Mouse (Mus musculus) kidney, embryonic 16.5 days (tissue): ENCODE measurements around the gene Cym. TPM values are rescaled to one million over a fixed set of nuclear protein-coding genes. Genes with fewer than 3 reads are reported as not detected.
A peak's percentile ranks its signal among the peaks of the same experiment; 100 is the strongest.

ENCODE experiments used
- ATAC-seq: fragments of 200-750 bp; cut with Nextera tagmentation; 2 replicates; pipeline ENCODE4 v1.8.0; 2017; ENCODE audit warnings: moderate TSS enrichment; ENCODE audit not compliant: low FRiP score, low TSS enrichment
- H3K27ac ChIP-seq: fragments of 300-500 bp; sonication (generic); 2 replicates; pipeline ENCODE4 v1.5.1; 2014; ENCODE audit warnings: low read length
- H3K27me3 ChIP-seq: fragments of 300-500 bp; sonication (generic); 2 replicates; pipeline ENCODE4 v1.6.1; 2014; ENCODE audit warnings: low read length, control low read depth, mixed read lengths; ENCODE audit not compliant: insufficient read depth
- H3K36me3 ChIP-seq: fragments of 300-500 bp; sonication (generic); 2 replicates; pipeline ENCODE4 v1.6.1; 2014; ENCODE audit warnings: low read length, control low read depth, mixed read lengths; ENCODE audit not compliant: insufficient read depth
- H3K4me1 ChIP-seq: fragments of 300-500 bp; sonication (generic); 2 replicates; pipeline ENCODE4 v1.6.1; 2014; ENCODE audit warnings: low read length, control low read depth, mixed read lengths; ENCODE audit not compliant: insufficient read depth
- H3K4me2 ChIP-seq: fragments of 300-500 bp; sonication (generic); replicated peaks from 2 replicates; pipeline ENCODE4 v1.6.1; 2014; ENCODE audit warnings: low read depth, low read length
- H3K4me3 ChIP-seq: fragments of 300-500 bp; sonication (generic); 2 replicates; pipeline ENCODE4 v1.5.1; 2014; ENCODE audit warnings: mild to moderate bottlenecking, low read length
- H3K9ac ChIP-seq: fragments of 300-500 bp; sonication (generic); replicated peaks from 2 replicates; pipeline ENCODE4 v1.6.1; 2014; ENCODE audit warnings: low read length
- H3K9me3 ChIP-seq: fragments of 300-500 bp; sonication (generic); 2 replicates; pipeline ENCODE4 v1.6.1; 2016; ENCODE audit warnings: low read length, control low read depth
- WGBS: fragments of 180-500 bp; shearing (Covaris S2); extraction: QIAGEN DNeasy Blood & Tissue Kit; methylation state at CpG from one replicate; pipeline ENCODE4 v1.1.7; 2014; 5-methylcytosine and 5-hydroxymethylcytosine counted together
- polyA plus RNA-seq: library from polyadenylated mRNA; unstranded; fragments of >200 nt; fragmentation: Nextera tagmentation; extraction: Ambion mirVana; gene quantifications from 2 replicates; pipeline ENCODE4 v1.2.1, GENCODE M21; 2015

Cym gene
- polyA plus RNA-seq, 1 experiment from 2014 or later = 0.89 TPM

DNA sequence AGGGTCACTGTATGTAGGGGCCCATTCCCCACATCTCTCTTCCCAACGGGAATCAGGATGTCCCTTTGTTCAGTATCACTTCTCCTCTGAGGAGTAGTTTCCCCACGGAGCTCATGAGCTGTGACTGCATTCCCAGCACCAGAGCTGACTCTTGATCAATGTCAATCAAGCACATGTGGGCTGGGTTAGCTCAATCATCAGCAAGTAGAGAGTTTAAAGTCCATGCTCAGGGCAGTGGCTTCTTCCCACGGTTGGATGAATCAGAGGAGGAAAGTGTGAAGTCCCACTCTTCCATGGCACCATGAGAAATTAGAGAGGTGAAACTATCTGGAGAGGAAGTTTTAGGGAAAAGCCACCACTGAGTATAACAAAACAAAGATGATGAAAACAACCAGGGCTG is 27.5 kb upstream of the Cym start:
- 44% methylated on average over 3 of the region's 3 CpGs for WGBS
- Histone ChIP-seq H3K4me3 (no peak overlapping the region), H3K4me1 (no peaks in the 10 kb centered on the region), H3K9ac (no peak overlapping the region), H3K4me2 (no peak overlapping the region), H3K36me3 (no peaks in the 10 kb centered on the region), H3K9me3 (no peaks in the 10 kb centered on the region), H3K27me3 (no peaks in the 10 kb centered on the region), H3K27ac (no peak overlapping the region)
- no peak for ATAC-seq

GRCm38 (mm10) chr3:107246876-107247275 is 25.3 kb upstream of the Cym start:
- no peak overlapping the region for H3K4me2 ChIP-seq
- no peak overlapping the region for H3K27ac ChIP-seq
- 75% methylated on average over 6 of the region's 6 CpGs for WGBS
- no peak for ATAC-seq
- no peaks in the 10 kb centered on the region for H3K9me3 ChIP-seq
- H3K4me3 ChIP-seq = no peak overlapping the region
- no peaks in the 10 kb centered on the region for H3K36me3 ChIP-seq
- no peaks in the 10 kb centered on the region for H3K27me3 ChIP-seq
- no peak overlapping the region for H3K9ac ChIP-seq
- H3K4me1 ChIP-seq = no peaks in the 10 kb centered on the region

DNA sequence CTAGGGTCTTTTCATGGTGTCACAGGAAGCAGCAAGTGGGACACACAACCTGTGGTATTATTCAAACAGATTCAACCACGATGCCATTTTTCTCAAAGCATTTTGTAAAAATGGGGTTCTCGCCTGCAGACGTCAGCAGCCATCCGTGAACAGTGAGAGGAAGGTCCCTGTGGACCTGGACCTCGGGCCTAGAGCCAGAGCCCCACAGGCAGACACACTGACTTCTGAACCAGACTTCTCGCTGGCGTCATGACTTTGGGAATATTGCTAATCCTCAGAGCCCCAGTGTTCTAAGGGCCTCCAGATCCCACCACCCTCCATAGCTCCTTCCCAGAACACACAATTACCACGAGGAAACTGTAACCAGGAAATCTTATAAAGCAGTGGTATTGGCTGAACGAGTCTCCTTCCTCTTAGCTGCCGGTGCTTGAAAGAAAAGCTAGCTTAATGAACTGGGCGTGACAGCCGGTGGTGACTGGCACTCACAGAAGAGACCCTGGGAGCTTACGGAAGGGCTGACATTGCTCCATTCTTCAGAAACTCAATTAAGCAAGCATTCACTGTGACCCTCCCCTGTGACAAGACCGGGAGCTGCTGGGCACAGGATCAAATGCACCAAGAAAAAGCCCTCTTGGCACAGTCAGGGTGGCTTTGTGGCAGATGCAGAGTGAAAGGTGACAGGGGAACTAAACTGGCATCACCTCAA is 20.0 kb upstream of the Cym start:
- 50% methylated on average over 14 of the region's 14 CpGs for WGBS
- Histone ChIP-seq H3K27me3 (no peaks in the 10 kb centered on the region), H3K4me3 (no peak overlapping the region), H3K36me3 (no peaks in the 10 kb centered on the region), H3K4me1 (no peaks in the 10 kb centered on the region), H3K9me3 (no peaks in the 10 kb centered on the region), H3K27ac (no peak overlapping the region), H3K9ac (no peak overlapping the region), H3K4me2 (no peak overlapping the region)
- no peak for ATAC-seq

DNA sequence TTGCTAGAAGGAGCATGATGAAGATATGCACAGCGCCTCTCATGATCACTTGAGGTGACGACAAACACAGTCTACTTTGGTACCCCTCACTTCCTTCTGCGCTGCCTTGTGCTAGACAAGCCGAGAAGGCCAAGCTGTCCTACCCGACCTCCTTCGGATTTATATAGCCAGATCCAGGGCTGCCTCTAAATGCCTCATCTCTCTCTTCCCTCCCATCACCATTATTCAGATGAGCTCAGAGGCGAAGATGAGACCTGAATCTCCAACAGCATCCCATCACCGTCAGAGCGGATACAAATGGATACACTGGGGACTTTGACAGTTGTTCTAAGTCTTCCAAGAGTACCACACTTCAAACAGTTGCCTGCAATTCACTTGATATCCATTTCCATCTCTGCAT is 18.1 kb upstream of the Cym start, which contains the start of gene Prok1:
Prok1 (minus strand) TSS at position 101 of the 400 bp plus-strand sequence.
- no peak within 1 kb of the TSS for H3K9ac ChIP-seq
- H3K27me3 ChIP-seq = no peaks in the 10 kb centered on the region
- H3K36me3 ChIP-seq = no peaks in the 10 kb centered on the region
- ATAC-seq = no peak
- 89% methylated on average over 9 of the region's 9 CpGs for WGBS
- no peak within 1 kb of the TSS for H3K4me2 ChIP-seq
- no peaks in the 10 kb centered on the region for H3K9me3 ChIP-seq
- H3K4me3 ChIP-seq = no peak within 1 kb of the TSS
- no peak within 1 kb of the TSS for H3K27ac ChIP-seq
- H3K4me1 ChIP-seq = no peaks in the 10 kb centered on the region

- H3K4me3 ChIP-seq = no peak overlapping the region
- H3K4me1 ChIP-seq = no peaks in the 10 kb centered on the region
- no peaks in the 10 kb centered on the region for H3K27me3 ChIP-seq
- ATAC-seq = no peak
- H3K4me2 ChIP-seq = no peak overlapping the region
- 87% methylated on average over 8 of the region's 8 CpGs for WGBS
- no peak overlapping the region for H3K9ac ChIP-seq
- H3K36me3 ChIP-seq = no peaks in the 10 kb centered on the region
- no peak overlapping the region for H3K27ac ChIP-seq
- no peaks in the 10 kb centered on the region for H3K9me3 ChIP-seq
Observed at GRCm38 (mm10) chr3:107238471-107238980, 17.0 kb upstream of the Cym start.

GRCm38 (mm10) chr3:107238051-107238450 is 16.5 kb upstream of the Cym start:
- WGBS = 52% methylated on average over 2 of the region's 2 CpGs
- Histone ChIP-seq H3K4me3 (no peak overlapping the region), H3K27me3 (no peaks in the 10 kb centered on the region), H3K27ac (no peak overlapping the region), H3K4me1 (no peaks in the 10 kb centered on the region), H3K36me3 (no peaks in the 10 kb centered on the region), H3K9me3 (no peaks in the 10 kb centered on the region), H3K9ac (no peak overlapping the region), H3K4me2 (no peak overlapping the region)
- ATAC-seq = no peak

GRCm38 (mm10) chr3:107233945-107234344 is 12.4 kb upstream of the Cym start:
- Histone ChIP-seq H3K4me1 (peaks cover 3% of the 10 kb centered on the region; the same call in 1 of the 2 replicates), H3K4me3 (no peak overlapping the region), H3K4me2 (no peak overlapping the region), H3K27me3 (no peaks in the 10 kb centered on the region), H3K9me3 (no peaks in the 10 kb centered on the region), H3K9ac (no peak overlapping the region), H3K36me3 (no peaks in the 10 kb centered on the region), H3K27ac (no peak overlapping the region)
- ATAC-seq = no peak
- WGBS = 30% methylated on average over 2 of the region's 2 CpGs

- H3K4me2 ChIP-seq = no peak overlapping the region; the same call in 1 of the 2 replicates
Observed at GRCm38 (mm10) chr3:107233351-107233813, 11.8 kb upstream of the Cym start.

DNA sequence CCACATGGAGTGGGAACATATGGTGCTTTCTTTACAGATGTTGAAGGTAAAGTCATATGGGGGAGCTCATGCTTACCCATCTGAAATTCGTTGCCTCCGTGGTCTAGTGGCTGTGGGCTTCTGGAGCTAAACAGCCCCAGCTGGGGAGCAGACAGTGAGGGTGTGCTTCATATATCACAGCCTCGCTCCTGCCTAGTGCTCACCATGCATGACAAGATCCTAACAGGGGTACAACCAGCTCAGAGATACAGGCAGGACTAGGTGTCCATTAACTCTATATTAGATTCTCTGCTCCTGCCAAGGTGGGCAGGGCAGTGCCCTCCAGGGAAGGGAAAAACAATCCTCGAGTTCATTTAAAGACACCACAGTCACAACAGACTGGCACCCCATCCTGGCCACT is 9.7 kb upstream of the Cym start:
- ATAC-seq = peak; percentile 60; the same call in 1 of the 2 replicates
- Histone ChIP-seq H3K27me3 (no peaks in the 10 kb centered on the region), H3K4me3 (no peak overlapping the region), H3K27ac (no peak overlapping the region), H3K4me2 (no peak overlapping the region), H3K9me3 (no peaks in the 10 kb centered on the region), H3K36me3 (no peaks in the 10 kb centered on the region), H3K4me1 (peaks cover 3% of the 10 kb centered on the region; the same call in 1 of the 2 replicates), H3K9ac (no peak overlapping the region)
- WGBS = 26% methylated on average over 4 of the region's 4 CpGs

More at GRCm38 (mm10) chr3:107233351-107233813, 11.8 kb upstream of the Cym start:
- no peak for ATAC-seq
- Histone ChIP-seq H3K27me3 (no peaks in the 10 kb centered on the region), H3K27ac (no peak overlapping the region), H3K36me3 (no peaks in the 10 kb centered on the region), H3K9me3 (no peaks in the 10 kb centered on the region), H3K9ac (no peak overlapping the region; the same call in 1 of the 2 replicates), H3K4me3 (no peak overlapping the region), H3K4me1 (peaks cover 3% of the 10 kb centered on the region; the same call in 1 of the 2 replicates)
- 11% methylated on average over 11 of the region's 11 CpGs for WGBS

DNA sequence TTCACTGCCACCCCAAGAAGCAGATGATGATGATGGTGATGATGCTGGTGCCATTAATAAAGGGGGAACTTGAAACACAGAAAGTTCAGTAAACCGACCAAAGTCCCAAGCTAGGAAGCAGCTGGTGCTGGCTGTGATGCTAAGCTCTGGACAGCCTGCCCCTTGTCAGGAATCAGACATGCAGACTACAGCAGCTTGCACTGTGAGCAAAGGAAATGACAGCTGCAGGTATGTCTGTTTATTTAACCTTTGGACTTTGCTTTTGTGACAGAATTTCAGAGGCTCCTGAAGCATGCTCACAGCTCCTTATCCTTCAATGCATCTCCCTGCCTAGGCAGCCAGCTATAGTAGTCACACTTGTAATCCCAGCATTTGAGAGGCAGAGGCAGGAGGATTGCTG is 9.0 kb upstream of the Cym start, which contains the start of gene A630076J17Rik:
A630076J17Rik (plus strand) TSS at position 88 of the 400 bp plus-strand sequence.
- no peak within 1 kb of the TSS for H3K9ac ChIP-seq
- H3K4me1 ChIP-seq = peaks cover 3% of the 10 kb centered on the region; the same call in 1 of the 2 replicates
- no peak within 1 kb of the TSS for H3K4me3 ChIP-seq
- ATAC-seq = no peak
- no peaks in the 10 kb centered on the region for H3K36me3 ChIP-seq
- WGBS = 5% methylated on average over 1 of the region's 1 CpGs
- H3K4me2 ChIP-seq = no peak within 1 kb of the TSS
- H3K27me3 ChIP-seq = no peaks in the 10 kb centered on the region
- no peak within 1 kb of the TSS for H3K27ac ChIP-seq
- no peaks in the 10 kb centered on the region for H3K9me3 ChIP-seq
